Comparison of ENCODE assay signal across 8 mouse cellular contexts in genomic region chr11:121680750-121681149, GRCm38 (mm10). TPM values are rescaled to one million over a fixed set of nuclear protein-coding genes. Genes with fewer than 3 reads are reported as not detected.
DNase-seq lines count a peak whose midpoint lies in the region; ATAC-seq and TF ChIP-seq lines count a peak whose summit lies in the region.

No protein-coding gene starts in this region.

- in situ Hi-C loops in Patski (cut with MboI; ENCODE audit: low pct_unique_long_range_greater_than_20kb), result no loop called here

- CTCF ChIA-PET in Patski (lab: Charles Lee), result no interaction called here

- POLR2A ChIA-PET in Patski (lab: Charles Lee), result no interaction called here

- DNase-seq in kidney, postnatal 14 days, result peak; percentile 26
- no peak for DNase-seq in kidney, adult 8-10 months
- DNase-seq in Patski (ENCODE audit: low read depth, low spot score), result no peak
- no peak for DNase-seq in right cerebral cortex, postnatal 14 days
- DNase-seq in T-cell, adult 2 months (ENCODE audit: low spot score), result no peak
- DNase-seq in urinary bladder, adult 18-20 months (ENCODE audit: low spot score in 2 of 2), result no peak

- no peaks in the 10 kb centered on the region for H3K27me3 ChIP-seq in Patski

- TF ChIP-seq CTCF in Patski (IDR thresholded peaks at IDR 0.05), result peak; percentile 60

- no peak for ATAC-seq in Patski
- ATAC-seq in erythroid progenitor cell, adult 5-6 weeks (replicated peaks; ENCODE audit: low FRiP score, poor library complexity, severe bottlenecking), result 0 out of 2 replicates have a peak, but pooled peaks have one; percentile 58
- ATAC-seq in megakaryocyte progenitor cell, adult 5-6 weeks (replicated peaks; ENCODE audit: poor library complexity), result peak; percentile 95

RNA-seq across cellular contexts. Expression of gene B3gntl1, which starts 7.8 kb away (rescaled TPM):
- 9.4 TPM for polyA plus RNA-seq in Patski (2021)
- total RNA-seq in erythroid progenitor cell, adult 5-6 weeks (2015; ENCODE audit: low replicate concordance), result not detected in 2 replicates
- 0.53 and 3.0 TPM in 2 replicates for total RNA-seq in erythroid progenitor cell, adult 5-6 weeks (2017; ENCODE audit: low replicate concordance)
- 3.2 and 6.6 TPM in 2 replicates for total RNA-seq in megakaryocyte progenitor cell, adult 5-6 weeks (2015)
- 8.0 and 8.6 TPM in 2 replicates for total RNA-seq in megakaryocyte progenitor cell, adult 5-6 weeks (2017)

RNA-seq across cellular contexts. Expression of gene Metrnl, which starts 20.6 kb away (rescaled TPM):
- polyA plus RNA-seq in Patski (2021), result 89.5 TPM
- total RNA-seq in erythroid progenitor cell, adult 5-6 weeks (2015; ENCODE audit: low replicate concordance), result 2.2 and 6.7 TPM in 2 replicates
- total RNA-seq in erythroid progenitor cell, adult 5-6 weeks (2017; ENCODE audit: low replicate concordance), result 1.2 and 4.4 TPM in 2 replicates
- total RNA-seq in megakaryocyte progenitor cell, adult 5-6 weeks (2015), result 1.3 and 1.7 TPM in 2 replicates
- total RNA-seq in megakaryocyte progenitor cell, adult 5-6 weeks (2017), result 0.87 and 0.91 TPM in 2 replicates
